Mouse (Mus musculus) CH12.LX (cell line): Measurements from ENCODE around the gene Clpb.

ENCODE experiments used
- CTCF ChIP-seq, 2 experiments: IDR thresholded peaks in 1 of 2; conservative IDR thresholded peaks in 1 of 2; 2 replicates each; pipeline ENCODE4 v1.5.1; 2011 to 2012; ENCODE audit warnings: low read depth in 2 of 2, low read length in 2 of 2, improper control_type of control experiment in 1 of 2, inconsistent platforms in 1 of 2, mild to moderate bottlenecking in 1 of 2, moderate library complexity in 1 of 2
- E2F4 ChIP-seq: IDR thresholded peaks from 2 replicates; pipeline ENCODE4 v1.6.1; 2011; ENCODE audit warnings: low read depth, low read length, improper control_type of control experiment; ENCODE audit not compliant: insufficient replicate concordance
- ETS1 ChIP-seq: conservative IDR thresholded peaks from 2 replicates; pipeline ENCODE4 v1.6.1; 2012; ENCODE audit warnings: low read depth, mild to moderate bottlenecking, inconsistent platforms, low read length, improper control_type of control experiment, moderate library complexity
- GABPA ChIP-seq: IDR thresholded peaks from 2 replicates; pipeline ENCODE4 v1.6.1; 2012; ENCODE audit warnings: low read depth, low read length, improper control_type of control experiment, inconsistent platforms; ENCODE audit not compliant: insufficient replicate concordance
- MAX ChIP-seq: IDR thresholded peaks from 2 replicates; pipeline ENCODE4 v1.6.1; 2011; ENCODE audit warnings: low read length, improper control_type of control experiment
- MAZ ChIP-seq: IDR thresholded peaks from 2 replicates; pipeline ENCODE4 v1.6.1; 2012; ENCODE audit warnings: low read depth, mild to moderate bottlenecking, inconsistent platforms, low read length, improper control_type of control experiment, moderate library complexity
- MXI1 ChIP-seq: IDR thresholded peaks from 2 replicates; pipeline ENCODE4 v1.6.1; 2011; ENCODE audit warnings: mild to moderate bottlenecking, low read depth, low read length, improper control_type of control experiment
- NRF1 ChIP-seq: IDR thresholded peaks from 2 replicates; pipeline ENCODE4 v1.6.1; 2014; ENCODE audit warnings: low read depth, mild to moderate bottlenecking, inconsistent platforms, low read length, improper control_type of control experiment, moderate library complexity
- POLR2A ChIP-seq: IDR thresholded peaks from 2 replicates; pipeline ENCODE4 v1.6.1; 2011; ENCODE audit warnings: low read depth, mild to moderate bottlenecking, improper control_type of control experiment, low read length
- RAD21 ChIP-seq: IDR thresholded peaks from 2 replicates; pipeline ENCODE4 v1.6.1; 2011; ENCODE audit warnings: low read depth, mild to moderate bottlenecking, low read length, improper control_type of control experiment, moderate library complexity
- SMC3 ChIP-seq: IDR thresholded peaks from 2 replicates; pipeline ENCODE4 v1.6.1; 2011; ENCODE audit warnings: low read depth, low read length, improper control_type of control experiment

- no peak for TF ChIP-seq POLR2A
- TF ChIP-seq RAD21, result peak; percentile 76
- TF ChIP-seq MAX, result no peak
- peak; percentile 57 for TF ChIP-seq SMC3
- no peak for TF ChIP-seq E2F4
- TF ChIP-seq MAZ, result no peak
- peak; percentile 81 to 83 for TF ChIP-seq CTCF (conservative IDR thresholded peaks at IDR 0.05 in 1 of 2, IDR thresholded peaks at IDR 0.05 in 1 of 2; ENCODE audit: low read depth in 2 of 2, low read length in 2 of 2)
- no peak for TF ChIP-seq NRF1
- TF ChIP-seq GABPA, result no peak
- no peak for TF ChIP-seq ETS1
- no peak for TF ChIP-seq MXI1
Observed at GRCm38 (mm10) chr7:101620373-101620772, 43.1 kb upstream of the Clpb start.
